8 mouse cellular contexts compared by ENCODE assay signal in the genomic region with DNA sequence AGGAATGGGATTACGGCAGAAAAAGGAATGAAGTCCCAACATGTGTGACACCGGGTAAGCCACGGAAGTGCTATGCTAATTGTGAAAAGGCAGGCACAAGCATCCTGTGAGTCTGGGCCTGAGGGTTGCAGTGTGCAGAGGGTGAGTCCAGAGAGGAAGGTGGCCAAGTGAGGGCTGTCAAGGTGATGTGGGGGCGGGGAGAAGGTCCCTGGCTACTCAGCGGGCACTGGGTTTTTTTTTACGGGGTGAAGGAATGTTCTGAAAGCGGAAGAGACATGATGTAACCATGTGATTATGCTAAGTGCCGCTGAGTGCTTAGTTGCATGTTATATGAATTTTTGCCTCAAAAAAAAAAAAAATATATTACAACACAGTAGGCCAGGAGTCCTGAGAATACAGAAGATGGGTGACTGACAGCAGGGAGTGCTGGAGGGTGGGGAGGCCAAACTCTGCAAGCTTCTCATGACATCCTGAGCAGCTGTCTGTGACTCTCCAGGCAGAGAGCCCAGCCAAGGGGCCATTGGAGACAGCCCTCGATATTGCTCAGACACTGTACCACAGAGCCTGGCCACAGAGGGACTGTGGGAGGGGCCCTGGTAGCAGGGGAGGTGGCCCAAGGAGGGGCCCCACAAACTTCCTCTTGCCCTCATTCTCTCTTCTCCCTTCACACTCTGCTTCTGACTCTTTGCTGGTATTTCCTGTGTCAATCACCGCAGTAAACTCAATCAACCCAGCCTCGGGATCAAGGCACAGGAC. TPM values are rescaled to one million over a fixed set of nuclear protein-coding genes. Genes with fewer than 3 reads are reported as not detected.
DNase-seq lines count a peak whose midpoint lies in the region; ATAC-seq and TF ChIP-seq lines count a peak whose summit lies in the region.

No protein-coding gene starts in this region.

- ATAC-seq in heart, embryonic 11.5 days (replicated peaks; ENCODE audit: insufficient number of reproducible peaks, low FRiP score, low TSS enrichment) = no peak
- no peak for ATAC-seq in hindbrain, embryonic 13.5 days (ENCODE audit: low FRiP score)
- peak; percentile 37; the same call in 1 of the 2 replicates for ATAC-seq in lung, embryonic 14.5 days (ENCODE audit: insufficient read depth)

- H3K27me3 ChIP-seq in heart, embryonic 11.5 days (ENCODE audit: control insufficient read depth, insufficient read depth, low read length) = no peaks in the 10 kb centered on the region; the same call in 1 of the 2 replicates
- no peaks in the 10 kb centered on the region for H3K27me3 ChIP-seq in embryonic facial prominence, embryonic 10.5 days (replicated peaks; ENCODE audit: low read depth, poor library complexity, severe bottlenecking)
- no peaks in the 10 kb centered on the region for H3K27me3 ChIP-seq in hindbrain, embryonic 13.5 days
- H3K27me3 ChIP-seq in lung, embryonic 14.5 days (ENCODE audit: insufficient read depth, low read length) = no peaks in the 10 kb centered on the region
- H3K27me3 ChIP-seq in splenic B cell, adult 2 months (ENCODE audit: control insufficient read depth, insufficient read depth, low read length, poor library complexity, severe bottlenecking) = no peaks in the 10 kb centered on the region

- H3K4me2 ChIP-seq in heart, embryonic 11.5 days = no peak overlapping the region
- no peak overlapping the region for H3K4me2 ChIP-seq in hindbrain, embryonic 13.5 days
- peak overlapping the region; percentile 29; the same call in 1 of the 2 replicates for H3K4me2 ChIP-seq in lung, embryonic 14.5 days

- peak; percentile 98 for DNase-seq in heart, adult 11 months
- no peak for DNase-seq in embryonic facial prominence, embryonic 10.5 days (ENCODE audit: low spot score)
- DNase-seq in lung, embryonic 14.5 days = peak; percentile 73
- DNase-seq in splenic B cell, adult 2 months (ENCODE audit: low read depth, low spot score) = peak; percentile 82
- DNase-seq in testis, postnatal 14 days (ENCODE audit: low spot score) = no peak
- DNase-seq in neural tube, embryonic 10.5 days (ENCODE audit: extremely low spot score, low spot score) = no peak

- TF ChIP-seq CTCF in lung, embryonic 14.5 days (IDR thresholded peaks at IDR 0.05; ENCODE audit: low read depth) = no peak

- H3K4me3 ChIP-seq in heart, embryonic 11.5 days (ENCODE audit: low read depth, low read length) = no peak overlapping the region
- no peak overlapping the region for H3K4me3 ChIP-seq in embryonic facial prominence, embryonic 10.5 days
- H3K4me3 ChIP-seq in hindbrain, embryonic 13.5 days = no peak overlapping the region
- no peak overlapping the region for H3K4me3 ChIP-seq in lung, embryonic 14.5 days (ENCODE audit: low read depth, low read length)

- 51% methylated on average over 11 of the region's 11 CpGs for WGBS in heart, embryonic 11.5 days (ENCODE audit: insufficient replicate concordance)
- 65% methylated on average over 11 of the region's 11 CpGs for WGBS in embryonic facial prominence, embryonic 10.5 days
- 77% methylated on average over 11 of the region's 11 CpGs for WGBS in hindbrain, embryonic 13.5 days
- 33% methylated on average over 11 of the region's 11 CpGs for WGBS in lung, embryonic 14.5 days

- no peaks in the 10 kb centered on the region for H3K9me3 ChIP-seq in heart, embryonic 11.5 days (replicated peaks; ENCODE audit: control insufficient read depth, low read length)
- no peaks in the 10 kb centered on the region for H3K9me3 ChIP-seq in embryonic facial prominence, embryonic 10.5 days
- H3K9me3 ChIP-seq in hindbrain, embryonic 13.5 days = no peaks in the 10 kb centered on the region
- H3K9me3 ChIP-seq in lung, embryonic 14.5 days (ENCODE audit: low read depth, low read length) = no peaks in the 10 kb centered on the region

- peaks cover 26% of the 10 kb centered on the region for H3K4me1 ChIP-seq in heart, embryonic 11.5 days (ENCODE audit: control insufficient read depth, insufficient read depth, low read length)
- H3K4me1 ChIP-seq in embryonic facial prominence, embryonic 10.5 days = peaks cover 47% of the 10 kb centered on the region
- H3K4me1 ChIP-seq in hindbrain, embryonic 13.5 days (replicated peaks) = peaks cover 30% of the 10 kb centered on the region
- peaks cover 34% of the 10 kb centered on the region for H3K4me1 ChIP-seq in lung, embryonic 14.5 days (ENCODE audit: insufficient read depth)

- H3K36me3 ChIP-seq in heart, embryonic 11.5 days (ENCODE audit: control insufficient read depth, insufficient read depth, low read length) = no peaks in the 10 kb centered on the region; the same call in 1 of the 2 replicates
- H3K36me3 ChIP-seq in embryonic facial prominence, embryonic 10.5 days (replicated peaks) = peaks cover 38% of the 10 kb centered on the region
- peaks cover 26% of the 10 kb centered on the region for H3K36me3 ChIP-seq in hindbrain, embryonic 13.5 days
- H3K36me3 ChIP-seq in lung, embryonic 14.5 days (ENCODE audit: insufficient read depth) = peaks cover 31% of the 10 kb centered on the region
- peaks cover 22% of the 10 kb centered on the region for H3K36me3 ChIP-seq in splenic B cell, adult 2 months (ENCODE audit: control insufficient read depth, insufficient read depth, low read length, poor library complexity, severe bottlenecking)

- no peak overlapping the region for H3K27ac ChIP-seq in heart, embryonic 11.5 days (ENCODE audit: low read depth, low read length)
- peak overlapping the region; percentile 65 for H3K27ac ChIP-seq in embryonic facial prominence, embryonic 10.5 days (replicated peaks)
- peak overlapping the region; percentile 35; the same call in 1 of the 2 replicates for H3K27ac ChIP-seq in hindbrain, embryonic 13.5 days
- peak overlapping the region; percentile 86 for H3K27ac ChIP-seq in lung, embryonic 14.5 days (ENCODE audit: low read depth)

- no peak overlapping the region for H3K9ac ChIP-seq in heart, embryonic 11.5 days (ENCODE audit: low read depth, low read length)
- 0 out of 2 replicates have a peak overlapping the region, but pooled peaks have one; percentile 13 for H3K9ac ChIP-seq in hindbrain, embryonic 13.5 days
- H3K9ac ChIP-seq in lung, embryonic 14.5 days = peak overlapping the region; percentile 24

RNA-seq across cellular contexts. Expression of gene Akna, which starts 4.1 kb away (rescaled TPM):
- polyA plus RNA-seq in heart, embryonic 11.5 days (2014; fragmentation: Nextera tagmentation; extraction: Ambion mirVana) = 3.1 and 3.2 TPM in 2 replicates
- 11.8 and 12.0 TPM in 2 replicates for polyA plus RNA-seq in embryonic facial prominence, embryonic 10.5 days (2016; fragmentation: Nextera tagmentation; extraction: Ambion mirVana)
- 6.0 and 6.2 TPM in 2 replicates for polyA plus RNA-seq in hindbrain, embryonic 13.5 days (2015; fragmentation: Nextera tagmentation; extraction: Ambion mirVana)
- polyA plus RNA-seq in lung, embryonic 14.5 days (2014; fragmentation: Nextera tagmentation; extraction: Ambion mirVana) = 11.2 and 12.6 TPM in 2 replicates

RNA-seq across cellular contexts. Expression of gene Orm2, which starts 36.8 kb away (rescaled TPM):
- not detected in 2 replicates for polyA plus RNA-seq in heart, embryonic 11.5 days (2014; fragmentation: Nextera tagmentation; extraction: Ambion mirVana)
- polyA plus RNA-seq in embryonic facial prominence, embryonic 10.5 days (2016; fragmentation: Nextera tagmentation; extraction: Ambion mirVana) = not detected in 2 replicates
- polyA plus RNA-seq in hindbrain, embryonic 13.5 days (2015; fragmentation: Nextera tagmentation; extraction: Ambion mirVana) = not detected in 2 replicates
- polyA plus RNA-seq in lung, embryonic 14.5 days (2014; fragmentation: Nextera tagmentation; extraction: Ambion mirVana) = not detected in 2 replicates

RNA-seq across cellular contexts. Expression of gene Orm3, which starts 43.1 kb away (rescaled TPM):
- not detected in 2 replicates for polyA plus RNA-seq in heart, embryonic 11.5 days (2014; fragmentation: Nextera tagmentation; extraction: Ambion mirVana)
- not detected in 2 replicates for polyA plus RNA-seq in embryonic facial prominence, embryonic 10.5 days (2016; fragmentation: Nextera tagmentation; extraction: Ambion mirVana)
- polyA plus RNA-seq in hindbrain, embryonic 13.5 days (2015; fragmentation: Nextera tagmentation; extraction: Ambion mirVana) = not detected in 2 replicates
- not detected in 2 replicates for polyA plus RNA-seq in lung, embryonic 14.5 days (2014; fragmentation: Nextera tagmentation; extraction: Ambion mirVana)

RNA-seq across cellular contexts. Expression of gene Orm1, which starts 54.7 kb away (rescaled TPM):
- polyA plus RNA-seq in heart, embryonic 11.5 days (2014; fragmentation: Nextera tagmentation; extraction: Ambion mirVana) = not detected in 2 replicates
- polyA plus RNA-seq in embryonic facial prominence, embryonic 10.5 days (2016; fragmentation: Nextera tagmentation; extraction: Ambion mirVana) = not detected in 2 replicates
- not detected in 2 replicates for polyA plus RNA-seq in hindbrain, embryonic 13.5 days (2015; fragmentation: Nextera tagmentation; extraction: Ambion mirVana)
- polyA plus RNA-seq in lung, embryonic 14.5 days (2014; fragmentation: Nextera tagmentation; extraction: Ambion mirVana) = not detected in 2 replicates

Comparison
In these comparisons a context has a peak if more than half of its experiments do, and no peak if none do; other contexts are left out.
1. DNase-seq: peak in heart, adult 11 months (single experiment), lung, embryonic 14.5 days (single experiment) and splenic B cell, adult 2 months (single experiment); none in embryonic facial prominence, embryonic 10.5 days (single experiment), testis, postnatal 14 days (single experiment) and neural tube, embryonic 10.5 days (single experiment).